Mouse (Mus musculus) T-helper 17 cell (primary cell): ENCODE measurements around the gene Prpf18.

Experiments
- in situ Hi-C, 2 experiments: fragments of 300-600 bp; cut with MboI, MseI; formaldehyde crosslinking; loops; 1 replicate in 1 of 2; 2 replicates in 1 of 2; pipeline ENCODE4 v1.15.1; 2025; ENCODE audit warnings: high pct_unique_total_duplicates in 2 of 2

The Prpf18 gene

GRCm38 (mm10) chr2:4651500-4652285 lies at the start of gene Prpf18:
Gene Prpf18 (minus strand): TSS chr2:4652113.
- in situ Hi-C loops = no loop called here

GRCm38 (mm10) chr2:4679886-4680285 lies 28.0 kb upstream of the Prpf18 start:
- in situ Hi-C loops = no loop called here

GRCm38 (mm10) chr2:4671636-4672035 lies 19.7 kb upstream of the Prpf18 start:
- in situ Hi-C loops = no loop called here

GRCm38 (mm10) chr2:4669701-4670100 lies 17.8 kb upstream of the Prpf18 start:
- in situ Hi-C loops = no loop called here

GRCm38 (mm10) chr2:4668626-4669025 lies 16.7 kb upstream of the Prpf18 start:
- in situ Hi-C loops = no loop called here

- in situ Hi-C loops = no loop called here
These were observed 8.8 kb upstream of the Prpf18 start for GRCm38 (mm10) chr2:4660677-4661076.

- in situ Hi-C loops = loop anchor here in 1 of 2 experiments (5.0 to 10.0 kb wide), 2 partner anchors 92 to 1365 kb away; partner anchors contain the start of gene Nmt2
These were observed 2.3 kb downstream of the Prpf18 start for GRCm38 (mm10) chr2:4649646-4650045.

GRCm38 (mm10) chr2:4648094-4648493 lies 3.8 kb downstream of the Prpf18 start:
- in situ Hi-C loops = loop anchor here in 1 of 2 experiments (5.0 to 10.0 kb wide), 2 partner anchors 91 to 1363 kb away; partner anchors contain the start of gene Nmt2

GRCm38 (mm10) chr2:4645066-4645465 lies 6.8 kb downstream of the Prpf18 start:
- in situ Hi-C loops = loop anchor here in 1 of 2 experiments (5.0 to 10.0 kb wide), 2 partner anchors 88 to 1360 kb away; partner anchors contain the start of gene Nmt2

- in situ Hi-C loops = no loop called here
These were observed 13.7 kb downstream of the Prpf18 start for GRCm38 (mm10) chr2:4638189-4638588.

GRCm38 (mm10) chr2:4636656-4637055 lies 15.3 kb downstream of the Prpf18 start:
- in situ Hi-C loops = no loop called here

- in situ Hi-C loops = no loop called here
These were observed 16.1 kb downstream of the Prpf18 start for GRCm38 (mm10) chr2:4635804-4636203.

GRCm38 (mm10) chr2:4630197-4630835 lies 21.6 kb downstream of the Prpf18 start:
- in situ Hi-C loops = no loop called here

GRCm38 (mm10) chr2:4629470-4629869 lies 22.4 kb downstream of the Prpf18 start:
- in situ Hi-C loops = no loop called here

- in situ Hi-C loops = no loop called here
These were observed 23.0 kb downstream of the Prpf18 start for GRCm38 (mm10) chr2:4628920-4629319.

- in situ Hi-C loops = no loop called here
These were observed 25.0 kb downstream of the Prpf18 start for GRCm38 (mm10) chr2:4626911-4627310.

GRCm38 (mm10) chr2:4621471-4621985 lies 30.4 kb downstream of the Prpf18 start:
- in situ Hi-C loops = loop anchor here in 1 of 2 experiments (25.0 kb wide), 1 partner anchor 241 kb away; no protein-coding TSS in a partner anchor

GRCm38 (mm10) chr2:4620640-4621401 lies 31.1 kb downstream of the Prpf18 start:
- in situ Hi-C loops = loop anchor here in 1 of 2 experiments (25.0 kb wide), 1 partner anchor 241 kb away; no protein-coding TSS in a partner anchor

GRCm38 (mm10) chr2:4619893-4620593 lies 31.9 kb downstream of the Prpf18 start:
- in situ Hi-C loops = loop anchor here in 1 of 2 experiments (25.0 kb wide), 1 partner anchor 242 kb away; no protein-coding TSS in a partner anchor

- in situ Hi-C loops = loop anchor here in 1 of 2 experiments (25.0 kb wide), 1 partner anchor 243 kb away; no protein-coding TSS in a partner anchor
These were observed 32.8 kb downstream of the Prpf18 start for GRCm38 (mm10) chr2:4619126-4619525.

GRCm38 (mm10) chr2:4616995-4617394 lies 34.9 kb downstream of the Prpf18 start:
- in situ Hi-C loops = loop anchor here in 1 of 2 experiments (25.0 kb wide), 1 partner anchor 245 kb away; no protein-coding TSS in a partner anchor
